Comparison of ENCODE assay signal across 12 mouse cellular contexts in the genomic region with DNA sequence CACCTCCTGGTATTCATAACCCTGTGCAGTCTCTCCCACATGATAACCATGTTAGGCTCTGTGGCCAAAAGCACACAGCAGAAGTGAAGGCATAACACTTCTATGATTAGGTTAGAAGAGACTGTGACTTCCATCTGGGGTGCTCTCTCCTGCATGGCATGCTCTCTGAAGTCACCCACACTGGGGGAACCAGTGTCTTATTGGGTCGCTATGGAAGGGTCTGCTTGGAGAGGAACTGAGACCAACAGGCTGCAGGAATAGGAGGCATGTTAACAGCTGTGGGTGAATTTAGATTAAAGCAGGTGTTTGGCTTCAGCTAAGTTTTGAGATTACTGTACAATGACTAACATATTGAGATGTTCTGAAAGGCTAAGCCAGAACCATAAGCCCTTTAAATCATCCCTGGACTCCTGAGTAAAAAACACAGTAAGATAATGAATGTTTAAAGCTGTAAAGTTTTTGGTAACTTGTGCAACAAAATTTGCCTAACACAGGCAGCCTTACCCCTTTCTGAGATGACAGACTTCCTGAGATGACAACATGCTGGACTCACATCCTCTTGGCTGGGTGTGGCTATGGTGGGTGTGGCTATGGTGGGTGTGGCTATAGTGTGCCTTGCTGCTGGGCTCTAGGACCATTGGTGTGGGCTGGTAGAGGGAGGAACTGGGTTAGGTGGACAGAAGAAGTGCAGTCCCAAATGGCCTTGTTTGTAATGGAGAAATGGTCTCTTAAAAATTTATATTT. TPM values are rescaled to one million over a fixed set of nuclear protein-coding genes. Genes with fewer than 3 reads are reported as not detected.
A peak's percentile ranks its signal among the peaks of the same experiment; 100 is the strongest.
DNase-seq lines count a peak whose midpoint lies in the region; ATAC-seq and TF ChIP-seq lines count a peak whose summit lies in the region.
"Had no signal": no experiment of that assay in that cellular context is flagged by ENCODE, and none has a peak within 500 bp of the region (broad histone marks: within the 10 kb centered on the region; RNA-seq: fewer than 3 reads in every experiment).

No protein-coding gene starts in this region.

- H3K27me3 ChIP-seq in thymus, adult 2 months (ENCODE audit: control insufficient read depth, insufficient read depth, low read length) = no peaks in the 10 kb centered on the region
- H3K27me3 ChIP-seq: hindbrain, embryonic 15.5 days; liver, embryonic 15.5 days; stomach, embryonic 15.5 days had no signal

- WGBS in thymus, adult 2 months = 47% methylated on average over 1 of the region's 1 CpGs

- no peak overlapping the region for H3K27ac ChIP-seq in thymus, adult 2 months (ENCODE audit: control insufficient read depth, insufficient read depth, low read length)
- H3K27ac ChIP-seq: hindbrain, embryonic 15.5 days; liver, embryonic 15.5 days; stomach, embryonic 15.5 days had no signal

- DNase-seq in thymus, adult 2 months = peak; percentile 16
- DNase-seq in thymus, adult 18-20 months = no peak
- DNase-seq in thymus, postnatal 4 days = peak; percentile 60
- no peak for DNase-seq in layer of hippocampus, adult 9-10 months (ENCODE audit: low spot score)
- no peak for DNase-seq in cerebellum, adult 11 months
- no peak for DNase-seq in cerebellum, adult 9-11 months

- no peaks in the 10 kb centered on the region for H3K4me1 ChIP-seq in thymus, adult 2 months (replicated peaks; ENCODE audit: control insufficient read depth, insufficient read depth, low read length)
- H3K4me1 ChIP-seq: hindbrain, embryonic 15.5 days; liver, embryonic 15.5 days; stomach, embryonic 15.5 days had no signal

- peak; percentile 99 for ATAC-seq in granulocyte monocyte progenitor cell, adult 5-6 weeks (replicated peaks; ENCODE audit: poor library complexity, severe bottlenecking)
- peak; percentile 100 for ATAC-seq in megakaryocyte progenitor cell, adult 5-6 weeks (replicated peaks; ENCODE audit: poor library complexity)

- no peaks in the 10 kb centered on the region for H3K36me3 ChIP-seq in thymus, adult 2 months (ENCODE audit: control insufficient read depth, insufficient read depth, low read length)
- H3K36me3 ChIP-seq: liver, embryonic 15.5 days; stomach, embryonic 15.5 days had no signal

- no peak for TF ChIP-seq POLR2A in thymus, adult 2 months (IDR thresholded peaks at IDR 0.05; ENCODE audit: control insufficient read depth, extremely low read depth, insufficient read depth, low read length, poor library complexity)

- H3K4me3 ChIP-seq in thymus, adult 2 months (ENCODE audit: control insufficient read depth, insufficient read depth, low read length) = no peak overlapping the region
- H3K4me3 ChIP-seq: hindbrain, embryonic 15.5 days; liver, embryonic 15.5 days; stomach, embryonic 15.5 days had no signal

- no peak for TF ChIP-seq CTCF in thymus, adult 2 months (IDR thresholded peaks at IDR 0.05; ENCODE audit: borderline replicate concordance, control insufficient read depth, extremely low read depth, insufficient read depth, low read length, poor library complexity)

RNA-seq across cellular contexts. Expression of gene Ptpn5, which starts 29.6 kb away (rescaled TPM):
- polyA plus RNA-seq in thymus, adult 2 months (2012; rRNA removed) = 1.3 and 2.2 TPM in 2 replicates
- total RNA-seq in granulocyte monocyte progenitor cell, adult 5-6 weeks (2014; fragmentation: Nextera tagmentation) = not detected in 2 replicates
- not detected in 2 replicates for total RNA-seq in granulocyte monocyte progenitor cell, adult 5-6 weeks (2017)
- total RNA-seq in megakaryocyte progenitor cell, adult 5-6 weeks (2015) = not detected in 2 replicates
- not detected in 2 replicates for total RNA-seq in megakaryocyte progenitor cell, adult 5-6 weeks (2017)
- total RNA-seq: gastrocnemius, postnatal 4 days had no signal
- polyA plus RNA-seq: liver, embryonic 15.5 days had no signal

RNA-seq across cellular contexts. Expression of gene Tmem86a, which starts 53.4 kb away (rescaled TPM):
- polyA plus RNA-seq in thymus, adult 2 months (2012; rRNA removed) = 51.3 and 66.5 TPM in 2 replicates
- 1.8 and 4.2 TPM in 2 replicates for total RNA-seq in granulocyte monocyte progenitor cell, adult 5-6 weeks (2014; fragmentation: Nextera tagmentation)
- total RNA-seq in granulocyte monocyte progenitor cell, adult 5-6 weeks (2017) = 0.99 and 2.7 TPM in 2 replicates
- total RNA-seq in megakaryocyte progenitor cell, adult 5-6 weeks (2015) = 2.3 and 4.0 TPM in 2 replicates
- 1.4 and 2.2 TPM in 2 replicates for total RNA-seq in megakaryocyte progenitor cell, adult 5-6 weeks (2017)

Comparison
In these comparisons a context has a peak if more than half of its experiments do, and no peak if none do; other contexts are left out.
1. DNase-seq: peak in thymus, adult 2 months (single experiment) and thymus, postnatal 4 days (single experiment); none in thymus, adult 18-20 months (0 of 2), layer of hippocampus, adult 9-10 months (single experiment), cerebellum, adult 11 months (single experiment) and cerebellum, adult 9-11 months (single experiment).